Mouse (Mus musculus) CH12.LX (cell line): ENCODE data around the gene Tusc2. TPM values are rescaled to one million over a fixed set of nuclear protein-coding genes. Genes with fewer than 3 reads are reported as not detected.

Experiments
- DNase-seq: peaks from one replicate; pipeline ENCODE4 v3.0.0-alpha.2; 2013; ENCODE audit errors: extremely low read depth
- H3K27ac ChIP-seq: 2 replicates; pipeline ENCODE4 v1.5.1; 2012; ENCODE audit warnings: low read depth, mild to moderate bottlenecking, control low read depth, moderate library complexity; ENCODE audit not compliant: insufficient read depth
- H3K27me3 ChIP-seq: replicated peaks from 2 replicates; pipeline ENCODE3; 2012; ENCODE audit warnings: inconsistent platforms
- H3K36me3 ChIP-seq, 2 experiments: replicated peaks in 1 of 2; 2 replicates each; pipeline versions ENCODE3 to v1.6.1; 2012; ENCODE audit warnings: inconsistent platforms in 1 of 2, low read length in 1 of 2, mild to moderate bottlenecking in 1 of 2, mixed read lengths in 1 of 2, moderate library complexity in 1 of 2; ENCODE audit not compliant: control insufficient read depth in 1 of 2, insufficient read depth in 1 of 2
- H3K4me1 ChIP-seq, 2 experiments: 2 replicates each; pipeline ENCODE4 v1.6.1; 2012; ENCODE audit warnings: inconsistent platforms in 1 of 2, moderate library complexity in 1 of 2; ENCODE audit not compliant: insufficient read depth in 2 of 2, control insufficient read depth in 1 of 2
- H3K4me2 ChIP-seq: 2 replicates; pipeline ENCODE4 v1.6.1; 2012; ENCODE audit warnings: low read depth, mild to moderate bottlenecking, control low read depth; ENCODE audit not compliant: poor library complexity, insufficient read depth, severe bottlenecking
- H3K4me3 ChIP-seq, 3 experiments: fragments of 150-350 bp in 1 of 3; sonication (generic) in 1 of 3; replicated peaks in 1 of 3; 2 replicates each; pipeline versions ENCODE3 to v1.5.1; 2011 to 2012; ENCODE audit warnings: low read depth in 2 of 3, low read length in 2 of 3, mild to moderate bottlenecking in 2 of 3, moderate library complexity in 2 of 3, control low read depth in 1 of 3, improper control_type of control experiment in 1 of 3, inconsistent platforms in 1 of 3, mixed read lengths in 1 of 3; ENCODE audit not compliant: poor library complexity in 1 of 3
- H3K79me2 ChIP-seq: replicated peaks from 2 replicates; pipeline ENCODE4 v1.6.1; 2012; ENCODE audit warnings: mild to moderate bottlenecking, moderate library complexity; ENCODE audit not compliant: control insufficient read depth, poor library complexity, insufficient read depth, severe bottlenecking; ENCODE audit errors: extremely low read depth
- H3K9ac ChIP-seq: 2 replicates; pipeline ENCODE4 v1.6.1; 2012; ENCODE audit warnings: low read depth, mild to moderate bottlenecking, control low read depth, moderate library complexity; ENCODE audit not compliant: insufficient read depth
- H3K9me3 ChIP-seq: replicated peaks from 2 replicates; pipeline ENCODE3; 2012; ENCODE audit warnings: low read length, inconsistent platforms, mixed read lengths
- BHLHE40 ChIP-seq: IDR thresholded peaks from 2 replicates; pipeline ENCODE4 v1.6.1; 2011; ENCODE audit warnings: mild to moderate bottlenecking, low read depth, low read length, improper control_type of control experiment
- CHD1 ChIP-seq: IDR thresholded peaks from 2 replicates; pipeline ENCODE4 v1.6.1; 2012; ENCODE audit warnings: low read depth, low read length, improper control_type of control experiment, inconsistent platforms
- CHD2 ChIP-seq: IDR thresholded peaks from 2 replicates; pipeline ENCODE4 v1.6.1; 2011; ENCODE audit warnings: low read length, improper control_type of control experiment
- CTCF ChIP-seq, 2 experiments: IDR thresholded peaks in 1 of 2; conservative IDR thresholded peaks in 1 of 2; 2 replicates each; pipeline ENCODE4 v1.5.1; 2011 to 2012; ENCODE audit warnings: low read depth in 2 of 2, low read length in 2 of 2, improper control_type of control experiment in 1 of 2, inconsistent platforms in 1 of 2, mild to moderate bottlenecking in 1 of 2, moderate library complexity in 1 of 2
- E2F4 ChIP-seq: IDR thresholded peaks from 2 replicates; pipeline ENCODE4 v1.6.1; 2011; ENCODE audit warnings: low read depth, low read length, improper control_type of control experiment; ENCODE audit not compliant: insufficient replicate concordance
- ELF1 ChIP-seq: IDR thresholded peaks from 2 replicates; pipeline ENCODE4 v1.6.1; 2014; ENCODE audit warnings: low read depth, mild to moderate bottlenecking, inconsistent platforms, low read length, improper control_type of control experiment
- ETS1 ChIP-seq: conservative IDR thresholded peaks from 2 replicates; pipeline ENCODE4 v1.6.1; 2012; ENCODE audit warnings: low read depth, mild to moderate bottlenecking, inconsistent platforms, low read length, improper control_type of control experiment, moderate library complexity
- GABPA ChIP-seq: IDR thresholded peaks from 2 replicates; pipeline ENCODE4 v1.6.1; 2012; ENCODE audit warnings: low read depth, low read length, improper control_type of control experiment, inconsistent platforms; ENCODE audit not compliant: insufficient replicate concordance
- HCFC1 ChIP-seq: IDR thresholded peaks from 2 replicates; pipeline ENCODE4 v1.6.1; 2012; ENCODE audit warnings: low read depth, mild to moderate bottlenecking, inconsistent platforms, low read length, improper control_type of control experiment
- IRF4 ChIP-seq: IDR thresholded peaks from 2 replicates; pipeline ENCODE4 v1.6.1; 2014; ENCODE audit warnings: low read depth, mild to moderate bottlenecking, inconsistent platforms, low read length, improper control_type of control experiment
- JUN ChIP-seq: IDR thresholded peaks from 2 replicates; pipeline ENCODE4 v1.6.1; 2011; ENCODE audit warnings: low read depth, mild to moderate bottlenecking, low read length, improper control_type of control experiment, moderate library complexity; ENCODE audit not compliant: insufficient read depth
- MAFK ChIP-seq: IDR thresholded peaks from 2 replicates; pipeline ENCODE4 v1.6.1; 2011; ENCODE audit warnings: low read length, improper control_type of control experiment; ENCODE audit not compliant: insufficient replicate concordance
- MAX ChIP-seq: IDR thresholded peaks from 2 replicates; pipeline ENCODE4 v1.6.1; 2011; ENCODE audit warnings: low read length, improper control_type of control experiment
- MEF2A ChIP-seq: IDR thresholded peaks from 2 replicates; pipeline ENCODE4 v1.6.1; 2014; ENCODE audit warnings: low read depth, mild to moderate bottlenecking, inconsistent platforms, low read length, improper control_type of control experiment, borderline replicate concordance
- MYC ChIP-seq: IDR thresholded peaks from 2 replicates; pipeline ENCODE4 v1.6.1; 2011; ENCODE audit warnings: low read depth, mild to moderate bottlenecking, improper control_type of control experiment, low read length
- NRF1 ChIP-seq: IDR thresholded peaks from 2 replicates; pipeline ENCODE4 v1.6.1; 2014; ENCODE audit warnings: low read depth, mild to moderate bottlenecking, inconsistent platforms, low read length, improper control_type of control experiment, moderate library complexity
- PAX5 ChIP-seq: IDR thresholded peaks from 2 replicates; pipeline ENCODE4 v1.6.1; 2012; ENCODE audit warnings: low read length, inconsistent platforms, mixed read lengths
- POLR2A ChIP-seq: IDR thresholded peaks from 2 replicates; pipeline ENCODE4 v1.6.1; 2011; ENCODE audit warnings: low read depth, mild to moderate bottlenecking, improper control_type of control experiment, low read length
- POLR2AphosphoS2 ChIP-seq: IDR thresholded peaks from 2 replicates; pipeline ENCODE4 v1.6.1; 2011; ENCODE audit warnings: low read depth, low read length, improper control_type of control experiment
- RAD21 ChIP-seq: IDR thresholded peaks from 2 replicates; pipeline ENCODE4 v1.6.1; 2011; ENCODE audit warnings: low read depth, mild to moderate bottlenecking, low read length, improper control_type of control experiment, moderate library complexity
- RCOR1 ChIP-seq: conservative IDR thresholded peaks from 2 replicates; pipeline ENCODE4 v1.6.1; 2012; ENCODE audit warnings: low read depth, mild to moderate bottlenecking, inconsistent platforms, low read length, improper control_type of control experiment
- SIN3A ChIP-seq: IDR thresholded peaks from 2 replicates; pipeline ENCODE4 v1.6.1; 2012; ENCODE audit warnings: low read length, improper control_type of control experiment, inconsistent platforms
- SMC3 ChIP-seq: IDR thresholded peaks from 2 replicates; pipeline ENCODE4 v1.6.1; 2011; ENCODE audit warnings: low read depth, low read length, improper control_type of control experiment
- TBP ChIP-seq: conservative IDR thresholded peaks from 2 replicates; pipeline ENCODE4 v1.6.1; 2011; ENCODE audit warnings: low read depth, low read length, improper control_type of control experiment
- TCF12 ChIP-seq: IDR thresholded peaks from 2 replicates; pipeline ENCODE4 v1.6.1; 2014; ENCODE audit warnings: low read depth, mild to moderate bottlenecking, inconsistent platforms, low read length, improper control_type of control experiment
- USF1 ChIP-seq: IDR thresholded peaks from 2 replicates; pipeline ENCODE4 v1.6.1; 2014; ENCODE audit warnings: low read depth, mild to moderate bottlenecking, inconsistent platforms, low read length, improper control_type of control experiment
- USF2 ChIP-seq: conservative IDR thresholded peaks from 2 replicates; pipeline ENCODE4 v1.6.1; 2011; ENCODE audit warnings: low read depth, low read length, improper control_type of control experiment
- ZC3H11A ChIP-seq: IDR thresholded peaks from 2 replicates; pipeline ENCODE4 v1.6.1; 2012; ENCODE audit warnings: low read depth, mild to moderate bottlenecking, inconsistent platforms, low read length, improper control_type of control experiment
- ZKSCAN1 ChIP-seq: IDR thresholded peaks from 2 replicates; pipeline ENCODE4 v1.6.1; 2012; ENCODE audit warnings: low read depth, inconsistent platforms, low read length, improper control_type of control experiment, borderline replicate concordance
- ZMIZ1 ChIP-seq: IDR thresholded peaks from 2 replicates; pipeline ENCODE4 v1.6.1; 2012; ENCODE audit warnings: low read depth, mild to moderate bottlenecking, inconsistent platforms, low read length, improper control_type of control experiment
- ZNF384 ChIP-seq: IDR thresholded peaks from 2 replicates; pipeline ENCODE4 v1.6.1; 2012; ENCODE audit warnings: low read depth, low read length, improper control_type of control experiment, inconsistent platforms
- dilution Hi-C: fragments of 300-500 bp; cut with MboI; formaldehyde crosslinking; loops from 2 replicates; pipeline ENCODE4 v1.14.3; 2020; ENCODE audit warnings: low sequenced_read_pairs; ENCODE audit not compliant: extremely low pct_unique_long_range_greater_than_20kb, extremely low pct_ligation_motif_present
- in situ Hi-C: fragments of 300-500 bp; cut with MboI; formaldehyde crosslinking; loops from 3 replicates; pipeline ENCODE4 v1.14.3; 2019; ENCODE audit warnings: low sequenced_read_pairs, low pct_ligation_motif_present, low pct_unique_long_range_greater_than_20kb, mixed read lengths
- polyA plus RNA-seq: library from polyadenylated mRNA; unstranded; fragments of >175 nt; gene quantifications from 2 replicates; pipeline ENCODE4 v1.2.1, GENCODE M21; 2012; ENCODE audit warnings: low read depth; ENCODE audit not compliant: insufficient read length
- total RNA-seq, 2 experiments: library from RNA; depleted of rRNA; stranded (reverse); fragments of 300-350 nt in 1 of 2; fragments of >200 nt in 1 of 2; gene quantifications; 2 replicates each; pipeline ENCODE4 v1.2.3; 2012 to 2014

Gene Tusc2
- total and polyA plus RNA-seq, 3 experiments, result 23.0 to 39.2 (median 33.3) TPM

DNA sequence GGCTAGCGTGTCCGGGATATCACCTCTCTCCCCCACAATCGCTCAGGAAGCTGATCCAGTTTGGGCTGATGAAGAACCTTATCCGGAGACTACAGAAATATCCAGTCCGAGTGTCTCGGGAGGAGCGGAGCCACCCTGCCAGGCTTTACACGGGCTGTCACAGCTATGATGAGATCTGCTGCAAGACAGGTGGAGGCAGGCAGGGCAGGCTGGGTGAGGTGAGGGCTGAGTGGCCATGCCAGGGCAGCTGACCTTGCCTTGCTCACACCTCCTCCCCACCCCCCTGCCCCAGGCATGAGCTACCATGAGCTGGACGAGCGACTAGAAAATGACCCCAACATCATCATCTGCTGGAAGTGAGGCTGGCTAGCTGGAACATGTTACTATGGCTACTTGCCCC lies 17.9 kb upstream of the Tusc2 start:
- no peaks in the 10 kb centered on the region for H3K27me3 ChIP-seq
- no peaks in the 10 kb centered on the region for H3K9me3 ChIP-seq
- no peak for TF ChIP-seq ZMIZ1
- TF ChIP-seq ZC3H11A, result no peak
- no peak for TF ChIP-seq RCOR1
- no peak for TF ChIP-seq TBP
- TF ChIP-seq ZKSCAN1, result no peak
- TF ChIP-seq MYC, result no peak
- TF ChIP-seq JUN, result no peak
- TF ChIP-seq POLR2A, result no peak
- TF ChIP-seq TCF12, result no peak
- no peak for TF ChIP-seq ZNF384
- no peak for TF ChIP-seq USF1
- TF ChIP-seq ETS1, result no peak
- TF ChIP-seq IRF4, result no peak
- TF ChIP-seq ELF1, result no peak
- TF ChIP-seq SMC3, result no peak
- TF ChIP-seq PAX5, result no peak
- TF ChIP-seq MAX, result no peak
- TF ChIP-seq BHLHE40, result no peak
- TF ChIP-seq MEF2A, result no peak
- no peak overlapping the region for H3K9ac ChIP-seq
- H3K4me3 ChIP-seq, result no peak overlapping the region
- H3K79me2 ChIP-seq, result no peaks in the 10 kb centered on the region
- no peak for DNase-seq
- in situ Hi-C loops, result no loop called here
- no peak overlapping the region for H3K27ac ChIP-seq
- dilution Hi-C loops, result no loop called here
- peaks cover 5 to 45% of the 10 kb centered on the region in 2 experiments; a peak in 2 of 4 replicates for H3K4me1 ChIP-seq
- peaks cover 19 to 29% of the 10 kb centered on the region in 2 experiments for H3K36me3 ChIP-seq
- no peak overlapping the region for H3K4me2 ChIP-seq

DNA sequence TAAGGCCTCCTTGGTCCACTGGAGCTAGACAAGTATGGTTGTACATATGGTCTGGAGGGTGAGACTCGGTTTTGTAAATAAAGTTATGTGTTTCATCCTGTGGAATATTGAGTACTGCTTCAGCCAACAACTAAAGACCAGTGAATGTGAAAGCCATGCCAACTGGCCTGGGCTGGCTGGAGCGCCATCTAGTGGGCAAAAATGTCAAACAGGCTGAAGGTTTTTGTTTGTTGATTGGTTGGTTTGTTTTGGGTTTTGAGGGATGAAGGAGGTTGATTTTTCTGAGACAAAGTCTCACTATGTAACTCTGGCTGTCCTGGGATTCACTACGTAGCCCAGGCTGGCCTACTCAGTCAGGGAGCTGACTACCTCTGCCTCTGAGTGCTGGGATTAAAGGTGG lies 17.5 kb upstream of the Tusc2 start:
- Histone ChIP-seq H3K4me3 (no peak overlapping the region), H3K36me3 (peaks cover 18 to 26% of the 10 kb centered on the region in 2 experiments), H3K4me2 (no peak overlapping the region), H3K9me3 (no peaks in the 10 kb centered on the region), H3K4me1 (peaks cover 5 to 46% of the 10 kb centered on the region in 2 experiments; a peak in 2 of 4 replicates), H3K27me3 (no peaks in the 10 kb centered on the region), H3K9ac (no peak overlapping the region), H3K79me2 (no peaks in the 10 kb centered on the region), H3K27ac (no peak overlapping the region)
- dilution Hi-C loops, result no loop called here
- DNase-seq, result peak; percentile 68
- in situ Hi-C loops, result no loop called here
- no peak for TF ChIP-seq POLR2AphosphoS2
- TF ChIP-seq ETS1, result no peak
- 0 out of 2 replicates have a peak, but pooled peaks have one; percentile 56 for TF ChIP-seq MYC
- no peak for TF ChIP-seq JUN
- peak; percentile 49 for TF ChIP-seq RAD21
- TF ChIP-seq CTCF (conservative IDR thresholded peaks at IDR 0.05 in 1 of 2, IDR thresholded peaks at IDR 0.05 in 1 of 2; ENCODE audit: low read depth in 2 of 2, low read length in 2 of 2), result peak; percentile 82 to 91
- TF ChIP-seq E2F4, result no peak
- TF ChIP-seq MAFK, result no peak
- no peak for TF ChIP-seq ELF1
- TF ChIP-seq ZC3H11A, result no peak
- TF ChIP-seq TBP, result no peak
- TF ChIP-seq ZMIZ1, result no peak
- no peak for TF ChIP-seq NRF1
- TF ChIP-seq HCFC1, result peak; percentile 38
- peak; percentile 39; the same call in 1 of the 2 replicates for TF ChIP-seq MAX
- TF ChIP-seq TCF12, result peak; percentile 28; the same call in 1 of the 2 replicates
- no peak for TF ChIP-seq CHD2
- TF ChIP-seq IRF4, result 0 out of 2 replicates have a peak, but pooled peaks have one; percentile 22
- no peak for TF ChIP-seq USF2
- no peak for TF ChIP-seq USF1
- TF ChIP-seq MEF2A, result peak; percentile 14; the same call in 1 of the 2 replicates
- TF ChIP-seq SMC3, result peak; percentile 45; the same call in 1 of the 2 replicates
- TF ChIP-seq GABPA, result no peak
- no peak for TF ChIP-seq CHD1
- peak; percentile 48; the same call in 1 of the 2 replicates for TF ChIP-seq SIN3A
- no peak for TF ChIP-seq PAX5
- TF ChIP-seq RCOR1, result no peak
